Mouse (Mus musculus): ENCODE measurements around the gene Hmgcs2.
A peak's percentile ranks its signal among the peaks of the same experiment; 100 is the strongest.

Hmgcs2 gene

GRCm38 (mm10) chr3:98280933-98281678 is 871 bp downstream of the Hmgcs2 start:
- no peak for DNase-seq (ENCODE audit: low read depth)

- DNase-seq (ENCODE audit: low read depth) = no peak
Observed at GRCm38 (mm10) chr3:98282422-98282821, 2.2 kb downstream of the Hmgcs2 start.

GRCm38 (mm10) chr3:98283205-98283604 is 3.0 kb downstream of the Hmgcs2 start:
- DNase-seq (ENCODE audit: low read depth) = no peak

GRCm38 (mm10) chr3:98291044-98291443 is 10.8 kb downstream of the Hmgcs2 start:
- no peak for DNase-seq (ENCODE audit: low read depth)

GRCm38 (mm10) chr3:98295965-98296364 is 15.7 kb downstream of the Hmgcs2 start:
- no peak for DNase-seq (ENCODE audit: low read depth)

GRCm38 (mm10) chr3:98299391-98300100 is 19.3 kb downstream of the Hmgcs2 start:
- no peak for DNase-seq (ENCODE audit: low read depth)

- DNase-seq (ENCODE audit: low read depth) = no peak
Observed at GRCm38 (mm10) chr3:98300266-98300665, 20.0 kb downstream of the Hmgcs2 start.

GRCm38 (mm10) chr3:98301761-98302160 is 21.5 kb downstream of the Hmgcs2 start:
- no peak for DNase-seq (ENCODE audit: low read depth)

- DNase-seq (ENCODE audit: low read depth) = no peak
Observed at GRCm38 (mm10) chr3:98308606-98309005, 28.4 kb downstream of the Hmgcs2 start.

- no peak for DNase-seq (ENCODE audit: low read depth)
Observed at GRCm38 (mm10) chr3:98310456-98310855, 30.2 kb downstream of the Hmgcs2 start.

GRCm38 (mm10) chr3:98312867-98313266 is 32.6 kb downstream of the Hmgcs2 start:
- DNase-seq (ENCODE audit: low read depth) = no peak

- DNase-seq (ENCODE audit: low read depth) = no peak
Observed at GRCm38 (mm10) chr3:98313294-98314155, 33.3 kb downstream of the Hmgcs2 start.

GRCm38 (mm10) chr3:98315181-98315580 is 34.9 kb downstream of the Hmgcs2 start:
- DNase-seq (ENCODE audit: low read depth) = no peak

GRCm38 (mm10) chr3:98317143-98317542 is 36.9 kb downstream of the Hmgcs2 start:
- DNase-seq (ENCODE audit: low read depth) = peak; percentile 51

GRCm38 (mm10) chr3:98319190-98319589 is 39.0 kb downstream of the Hmgcs2 start:
- peak; percentile 45 for DNase-seq (ENCODE audit: low read depth)

GRCm38 (mm10) chr3:98322209-98322608 is 42.0 kb downstream of the Hmgcs2 start:
- DNase-seq (ENCODE audit: low read depth) = no peak

GRCm38 (mm10) chr3:98324235-98324634 is 44.0 kb downstream of the Hmgcs2 start:
- no peak for DNase-seq (ENCODE audit: low read depth)

GRCm38 (mm10) chr3:98334010-98334409 is 53.8 kb downstream of the Hmgcs2 start:
- DNase-seq (ENCODE audit: low read depth) = no peak

- no peak for DNase-seq (ENCODE audit: low read depth)
Observed at GRCm38 (mm10) chr3:98335331-98335730, 55.1 kb downstream of the Hmgcs2 start.

- no peak for DNase-seq (ENCODE audit: low read depth)
Observed at GRCm38 (mm10) chr3:98335886-98336285, 55.7 kb downstream of the Hmgcs2 start.

GRCm38 (mm10) chr3:98336661-98337654 is 56.7 kb downstream of the Hmgcs2 start:
- no peak for DNase-seq (ENCODE audit: low read depth)
